14 mouse cellular contexts compared by ENCODE assay signal in genomic region chr6:37862893-37863292, GRCm38 (mm10). TPM values are rescaled to one million over a fixed set of nuclear protein-coding genes. Genes with fewer than 3 reads are reported as not detected.
A peak's percentile ranks its signal among the peaks of the same experiment; 100 is the strongest.
DNase-seq lines count a peak whose midpoint lies in the region; ATAC-seq lines count a peak whose summit lies in the region.
"Had no signal": no experiment of that assay in that cellular context is flagged by ENCODE, and none has a peak within 500 bp of the region (broad histone marks: within the 10 kb centered on the region; RNA-seq: fewer than 3 reads in every experiment).

No protein-coding gene starts in this region.

- intact Hi-C loops in heart, postnatal 10 days (cut with DNase I), result no loop called here

- DNase-seq in heart, adult 11 months, result peak; percentile 35
- DNase-seq in heart, postnatal 10 days, result no peak
- DNase-seq in Muller cell, postnatal 12 days (ENCODE audit: inconsistent ontology term), result peak; percentile 14
- DNase-seq in liver, result peak; percentile 56
- no peak for DNase-seq in urinary bladder, postnatal 36 days (ENCODE audit: low spot score in 2 of 2)
- no peak for DNase-seq in testis, postnatal 14 days (ENCODE audit: low spot score)
- no peak for DNase-seq in layer of hippocampus, adult 8-10 months (ENCODE audit: low spot score in 2 of 2)
- DNase-seq: adrenal gland, postnatal 36 days; cerebellum, adult 11 months; spleen, adult 18-20 months; thymus, postnatal 36 days had no signal

- ATAC-seq in megakaryocyte-erythroid progenitor cell, adult 5-6 weeks (replicated peaks; ENCODE audit: low FRiP score, low TSS enrichment, poor library complexity, severe bottlenecking), result peak; percentile 91
- ATAC-seq: forebrain, embryonic 13.5 days; intestine, postnatal 0 days had no signal

RNA-seq across cellular contexts. Expression of gene Trim24, which starts 7.7 kb away (rescaled TPM):
- total RNA-seq in heart, postnatal 10 days (2021), result 10 to 100 TPM; 49.9 to 61.7 TPM
- total RNA-seq in megakaryocyte-erythroid progenitor cell, adult 5-6 weeks (2014; fragmentation: Nextera tagmentation), result 50.1 TPM in 2 replicates
- 22.5 and 35.4 TPM in 2 replicates for total RNA-seq in megakaryocyte-erythroid progenitor cell, adult 5-6 weeks (2017)
- total RNA-seq in layer of hippocampus, adult 8-10 months (2022), result 10 to 100 TPM; 35.4 to 38.9 (median 38.2) TPM

Comparison
In these comparisons a context has a peak if more than half of its experiments do, and no peak if none do; other contexts are left out.
1. DNase-seq: peak in heart, adult 11 months (single experiment), Muller cell, postnatal 12 days (single experiment) and liver (single experiment); none in heart, postnatal 10 days (0 of 2), urinary bladder, postnatal 36 days (0 of 2), testis, postnatal 14 days (single experiment) and layer of hippocampus, adult 8-10 months (0 of 2).